Mouse (Mus musculus): ENCODE measurements around the gene Ube2l6. TPM values are rescaled to one million over a fixed set of nuclear protein-coding genes. Genes with fewer than 3 reads are reported as not detected.

The Ube2l6 gene
- polyA plus RNA-seq (2015; fragmentation: Nextera tagmentation; extraction: Ambion mirVana), result 17.3 and 18.4 TPM in 2 replicates

DNA sequence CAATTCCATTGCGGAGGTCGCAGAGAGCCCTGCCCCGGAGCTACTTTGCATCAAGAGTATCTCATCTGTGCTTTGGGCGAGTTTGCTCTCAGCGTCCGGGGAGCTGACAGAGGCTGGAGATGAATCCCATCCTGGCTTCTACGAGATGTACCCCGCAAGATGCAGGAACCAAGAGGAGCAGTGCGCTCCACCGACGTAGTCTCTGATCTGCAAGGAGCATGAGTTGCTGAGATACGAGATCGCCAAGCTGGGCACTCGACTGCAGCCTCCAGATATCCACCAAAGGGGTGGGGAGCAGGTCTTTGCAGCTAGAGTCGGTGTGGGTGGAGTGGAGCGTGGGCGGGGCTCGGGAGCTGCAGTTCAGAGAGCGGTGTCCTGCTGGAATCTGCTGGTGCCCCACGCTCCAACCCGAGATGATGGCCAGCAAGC lies at the start of gene Ube2l6:
Gene Ube2l6 (plus strand): TSS at position 336 of the 429 bp plus-strand sequence.

DNA sequence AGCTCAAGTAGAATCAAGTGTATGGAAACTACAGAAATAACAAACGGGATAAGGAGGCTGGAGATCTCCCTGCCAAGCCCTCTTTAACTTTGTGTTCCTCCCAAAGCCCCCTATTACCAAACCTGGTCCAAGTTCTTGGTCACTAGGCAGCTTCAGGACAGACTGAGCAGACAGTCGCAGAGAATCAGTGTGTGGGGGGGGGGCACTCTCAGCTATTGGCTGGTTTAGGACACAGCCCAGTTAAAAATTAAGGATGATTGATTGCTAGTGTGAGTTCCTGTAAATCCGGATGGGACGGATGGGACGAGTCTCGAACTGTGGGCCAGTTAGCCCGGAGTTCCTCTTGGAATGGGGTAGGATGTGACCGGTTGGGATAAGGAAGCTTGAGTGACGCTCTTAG lies 23.4 kb upstream of the Ube2l6 start, which contains the start of gene Serping1:
Gene Serping1 (minus strand): TSS at position 204 of the 400 bp plus-strand sequence.

DNA sequence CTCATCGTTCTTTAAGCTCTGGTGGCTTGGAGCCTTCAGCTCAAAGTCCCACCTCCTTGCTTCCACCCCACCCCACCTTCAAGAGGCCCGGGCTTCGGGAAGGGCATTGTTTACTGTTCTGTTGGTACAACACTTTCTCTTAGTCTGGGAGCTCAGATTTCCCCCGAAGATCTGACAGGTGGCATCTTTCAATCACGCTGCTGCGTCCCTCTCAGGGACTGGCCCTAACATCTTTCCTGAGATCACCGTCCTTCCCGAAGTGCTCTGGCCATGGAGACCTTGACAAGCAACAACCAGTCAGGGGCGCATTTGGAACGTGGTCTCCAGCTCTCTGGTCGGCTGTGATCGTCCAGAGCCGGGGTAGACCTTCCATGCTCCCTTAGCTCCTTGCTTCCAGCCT lies 23.9 kb downstream of the Ube2l6 start, which contains the start of gene Smtnl1:
Gene Smtnl1 (minus strand): TSS at position 101 of the 400 bp plus-strand sequence.

DNA sequence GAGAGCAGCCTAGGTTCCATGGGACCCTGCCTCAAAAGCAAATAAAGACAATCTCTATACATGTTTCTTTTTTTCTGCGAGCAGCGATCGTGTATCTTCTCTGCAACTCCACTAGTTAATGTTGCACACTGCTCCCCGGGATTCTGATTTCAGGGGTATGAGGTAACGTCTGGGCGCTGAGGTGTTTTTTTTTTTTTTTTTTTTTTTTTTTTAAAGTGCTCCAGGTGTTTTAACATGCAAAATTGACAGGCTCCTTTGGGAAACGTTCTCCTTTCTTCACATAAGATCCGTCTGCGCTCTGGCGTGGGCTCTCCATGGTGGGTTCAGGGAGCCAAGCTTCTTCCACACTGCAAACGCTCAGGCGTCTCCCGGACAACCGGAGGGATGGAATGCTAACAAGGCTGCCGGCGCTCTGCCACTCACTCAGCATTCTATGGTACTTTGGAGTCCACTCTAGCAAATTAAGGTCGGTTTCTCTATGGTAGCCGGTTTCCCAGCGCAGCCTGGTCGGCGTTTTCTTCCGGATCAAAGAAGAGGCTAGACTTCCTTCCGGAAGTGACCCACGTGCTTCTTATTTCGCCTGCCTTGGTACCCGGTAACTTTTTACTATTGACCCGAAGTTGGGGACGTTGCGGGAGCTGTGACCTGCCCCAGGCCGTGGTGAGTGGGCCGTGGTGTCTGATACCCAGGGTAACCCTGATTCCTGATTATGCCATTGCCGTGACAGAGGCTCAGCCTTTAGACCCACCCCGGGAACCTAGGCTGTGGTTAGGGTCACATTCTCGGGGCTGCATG lies 28.1 kb downstream of the Ube2l6 start, which contains the start of gene Timm10:
Gene Timm10 (plus strand): TSS at position 510 of the 795 bp plus-strand sequence.

DNA sequence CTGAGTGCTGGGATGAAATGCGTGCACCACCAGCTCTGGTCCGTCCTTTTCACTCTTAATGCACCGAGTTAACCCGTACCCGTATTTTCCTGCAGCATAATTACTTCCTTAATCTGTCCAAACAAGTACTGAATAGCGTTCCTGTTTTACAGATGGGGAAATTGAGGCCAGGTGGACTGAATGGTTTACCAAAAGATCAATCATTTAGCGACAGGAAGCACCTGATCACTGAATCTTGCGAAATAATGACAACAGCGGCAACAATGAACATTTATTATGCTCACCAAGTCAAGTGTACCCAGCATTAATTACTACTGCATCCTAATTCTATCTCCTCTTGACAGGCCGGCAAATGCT lies 39.9 kb downstream of the Ube2l6 start, which contains the start of gene Slc43a1:
Gene Slc43a1 (plus strand): TSS at position 258 of the 357 bp plus-strand sequence.

Other genes starting within 250 kb of the Ube2l6 start
- 12.9 and 13.6 TPM in 2 replicates for gene Ctnnd1, start 148.1 kb upstream of the Ube2l6 start, polyA plus RNA-seq (2015; fragmentation: Nextera tagmentation; extraction: Ambion mirVana)
- gene Btbd18, start 139.7 kb upstream of the Ube2l6 start, polyA plus RNA-seq (2015; fragmentation: Nextera tagmentation; extraction: Ambion mirVana), result 0.17 and 0.27 TPM in 2 replicates
- gene Selenoh, start 128.1 kb upstream of the Ube2l6 start, polyA plus RNA-seq (2015; fragmentation: Nextera tagmentation; extraction: Ambion mirVana), result 194 and 200 TPM in 2 replicates
- gene Gm28635, start 120.8 kb upstream of the Ube2l6 start, polyA plus RNA-seq (2015; fragmentation: Nextera tagmentation; extraction: Ambion mirVana), result not detected in 2 replicates
- 50.0 and 50.1 TPM in 2 replicates for gene Med19, start 120.4 kb upstream of the Ube2l6 start, polyA plus RNA-seq (2015; fragmentation: Nextera tagmentation; extraction: Ambion mirVana)
- gene Tmx2, start 119.7 kb upstream of the Ube2l6 start, polyA plus RNA-seq (2015; fragmentation: Nextera tagmentation; extraction: Ambion mirVana), result 316 and 326 TPM in 2 replicates
- gene Zdhhc5, start 83.6 kb upstream of the Ube2l6 start, polyA plus RNA-seq (2015; fragmentation: Nextera tagmentation; extraction: Ambion mirVana), result 14.1 and 16.3 TPM in 2 replicates
- 13.3 and 14.9 TPM in 2 replicates for gene Clp1, start 71.5 kb upstream of the Ube2l6 start, polyA plus RNA-seq (2015; fragmentation: Nextera tagmentation; extraction: Ambion mirVana)
- 10.1 and 12.0 TPM in 2 replicates for gene Ypel4, start 64.8 kb upstream of the Ube2l6 start, polyA plus RNA-seq (2015; fragmentation: Nextera tagmentation; extraction: Ambion mirVana)
- gene Gm19426, start 55.2 kb upstream of the Ube2l6 start, polyA plus RNA-seq (2015; fragmentation: Nextera tagmentation; extraction: Ambion mirVana), result 5.2 and 5.3 TPM in 2 replicates
- gene Serping1, start 23.4 kb upstream of the Ube2l6 start, polyA plus RNA-seq (2015; fragmentation: Nextera tagmentation; extraction: Ambion mirVana), result 41.5 and 57.2 TPM in 2 replicates
- gene Smtnl1, start 23.8 kb downstream of the Ube2l6 start, polyA plus RNA-seq (2015; fragmentation: Nextera tagmentation; extraction: Ambion mirVana), result 0.14 TPM in 1 of 2 replicates, not detected in the other
- gene Timm10, start 28.2 kb downstream of the Ube2l6 start, polyA plus RNA-seq (2015; fragmentation: Nextera tagmentation; extraction: Ambion mirVana), result 98.0 and 101 TPM in 2 replicates
- gene Slc43a1, start 40.0 kb downstream of the Ube2l6 start, polyA plus RNA-seq (2015; fragmentation: Nextera tagmentation; extraction: Ambion mirVana), result 0.75 and 1.2 TPM in 2 replicates
- gene Rtn4rl2, start 87.9 kb downstream of the Ube2l6 start, polyA plus RNA-seq (2015; fragmentation: Nextera tagmentation; extraction: Ambion mirVana), result 2.7 and 3.7 TPM in 2 replicates
- gene Slc43a3, start 137.8 kb downstream of the Ube2l6 start, polyA plus RNA-seq (2015; fragmentation: Nextera tagmentation; extraction: Ambion mirVana), result 4.3 and 4.5 TPM in 2 replicates
- gene Prg2, start 181.6 kb downstream of the Ube2l6 start, polyA plus RNA-seq (2015; fragmentation: Nextera tagmentation; extraction: Ambion mirVana), result not detected in 2 replicates
- gene Prg3, start 189.4 kb downstream of the Ube2l6 start, polyA plus RNA-seq (2015; fragmentation: Nextera tagmentation; extraction: Ambion mirVana), result not detected in 2 replicates
- gene Ssrp1, start 238.4 kb downstream of the Ube2l6 start, polyA plus RNA-seq (2015; fragmentation: Nextera tagmentation; extraction: Ambion mirVana), result 104 and 116 TPM in 2 replicates
- gene P2rx3, start 238.6 kb downstream of the Ube2l6 start, polyA plus RNA-seq (2015; fragmentation: Nextera tagmentation; extraction: Ambion mirVana), result 0.70 and 6.1 TPM in 2 replicates
- gene Tnks1bp1, start 249.2 kb downstream of the Ube2l6 start, polyA plus RNA-seq (2015; fragmentation: Nextera tagmentation; extraction: Ambion mirVana), result 11.8 and 16.7 TPM in 2 replicates